Mouse (Mus musculus) spleen, adult 2 months (tissue): ENCODE results near the gene Adh5.

Experiments used
- CTCF ChIP-seq: fragments of 200-500 bp; IDR thresholded peaks from 2 replicates; pipeline ENCODE4 v1.5.1; 2011; ENCODE audit warnings: mild to moderate bottlenecking, inconsistent platforms; ENCODE audit not compliant: insufficient read depth, insufficient read length, insufficient replicate concordance; ENCODE audit errors: extremely low read depth
- POLR2A ChIP-seq: fragments of 200-500 bp; IDR thresholded peaks from 2 replicates; pipeline ENCODE4 v1.6.1; 2011; ENCODE audit warnings: low read depth, low read length, inconsistent platforms

- TF ChIP-seq POLR2A (no peak), CTCF (no peak)
These were observed 45.9 kb downstream of the Adh5 start for GRCm38 (mm10) chr3:138488584-138489326.
